Mouse (Mus musculus) kidney, postnatal 10 days (tissue): Measurements from ENCODE around the gene Agfg1.
A peak's percentile ranks its signal among the peaks of the same experiment; 100 is the strongest.

ENCODE experiments used
- DNase-seq: peaks from one replicate; pipeline ENCODE4 v3.0.0; 2021; ENCODE audit warnings: mixed read lengths

Agfg1 gene

DNA sequence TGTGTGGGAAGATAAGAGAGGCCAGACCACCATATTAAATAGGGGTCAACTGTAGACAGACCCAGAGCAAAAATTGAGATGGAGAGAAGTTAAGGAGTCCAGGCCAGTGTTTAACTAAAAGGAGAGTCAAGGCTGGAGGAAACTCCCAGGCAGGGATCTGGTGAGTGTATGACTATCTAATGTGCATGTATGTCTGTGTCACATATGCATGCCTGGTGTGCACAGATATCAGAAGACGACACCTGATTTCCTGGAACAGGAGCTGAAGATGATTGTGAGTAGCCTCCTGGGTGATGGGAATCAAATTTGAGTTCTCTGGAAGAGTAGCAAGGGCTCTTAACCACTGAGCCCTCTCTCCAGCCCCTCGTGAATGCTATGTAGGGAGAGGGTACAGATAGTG lies 14.0 kb upstream of the Agfg1 start:
- DNase-seq, result no peak

DNA sequence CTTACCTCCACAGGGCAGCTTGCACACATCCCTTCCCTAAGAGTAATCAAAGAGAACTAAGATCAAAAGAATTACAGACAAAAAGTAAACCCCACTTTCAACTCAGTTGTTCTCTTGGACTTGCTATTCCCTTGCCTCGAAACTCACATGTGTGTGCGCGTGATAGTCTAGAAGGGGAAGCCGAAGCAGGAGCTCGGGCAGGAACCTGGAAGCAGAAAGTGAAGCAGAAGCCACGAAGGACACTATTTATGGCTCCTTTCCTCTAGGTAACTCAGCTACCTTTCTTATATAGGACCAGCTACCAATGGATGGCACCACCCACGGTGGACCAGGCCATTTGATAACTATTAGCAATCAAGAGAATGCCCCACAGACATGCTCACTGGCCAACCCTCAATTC lies 13.5 kb upstream of the Agfg1 start:
- no peak for DNase-seq

DNA sequence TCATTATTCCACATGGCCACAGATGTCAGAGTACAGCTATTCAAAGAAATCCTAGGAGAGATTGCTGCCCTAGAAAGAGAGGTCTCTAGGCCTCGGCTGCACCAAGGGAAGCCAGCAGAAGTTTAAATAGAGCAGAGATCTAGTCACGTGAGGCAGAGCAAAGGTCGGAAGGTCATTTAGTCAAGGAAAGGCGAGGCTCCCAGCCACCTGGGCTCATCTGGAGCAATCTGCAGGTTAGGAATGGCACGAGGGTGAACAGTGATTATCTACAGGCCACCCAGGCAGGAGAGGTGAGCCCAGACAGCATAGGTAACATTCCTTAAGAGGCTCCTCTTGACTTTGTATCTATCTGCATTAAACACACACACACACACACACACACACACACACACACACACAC lies 12.4 kb upstream of the Agfg1 start:
- no peak for DNase-seq

GRCm38 (mm10) chr1:82830771-82831170 lies 8.5 kb upstream of the Agfg1 start:
- no peak for DNase-seq

- peak; percentile 12 for DNase-seq
Measured at GRCm38 (mm10) chr1:82831547-82832240, 7.6 kb upstream of the Agfg1 start.

GRCm38 (mm10) chr1:82832495-82833021 lies 6.7 kb upstream of the Agfg1 start:
- no peak for DNase-seq

DNA sequence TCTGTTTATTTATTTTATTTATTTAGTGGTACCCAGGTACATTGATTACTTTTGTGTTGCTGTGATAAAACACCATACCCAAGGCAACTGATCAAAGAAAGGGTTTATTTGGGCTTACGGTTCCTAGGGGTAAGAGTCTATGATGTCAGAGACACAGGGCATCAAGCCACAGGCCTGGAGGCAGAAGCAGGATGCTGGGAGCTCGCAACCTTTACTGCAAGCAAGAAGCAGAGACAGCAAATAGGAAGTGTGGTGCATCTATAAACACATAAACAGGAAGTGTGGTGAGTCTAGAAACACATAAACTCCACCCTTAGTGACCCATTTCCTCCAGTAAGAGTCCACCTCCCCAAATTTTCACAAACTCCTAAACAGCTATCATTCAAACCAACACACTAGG lies 5.8 kb upstream of the Agfg1 start:
- no peak for DNase-seq

GRCm38 (mm10) chr1:82834572-82834971 lies 4.7 kb upstream of the Agfg1 start:
- no peak for DNase-seq

- DNase-seq, result no peak
Measured at GRCm38 (mm10) chr1:82836342-82837217, 2.7 kb upstream of the Agfg1 start.

DNA sequence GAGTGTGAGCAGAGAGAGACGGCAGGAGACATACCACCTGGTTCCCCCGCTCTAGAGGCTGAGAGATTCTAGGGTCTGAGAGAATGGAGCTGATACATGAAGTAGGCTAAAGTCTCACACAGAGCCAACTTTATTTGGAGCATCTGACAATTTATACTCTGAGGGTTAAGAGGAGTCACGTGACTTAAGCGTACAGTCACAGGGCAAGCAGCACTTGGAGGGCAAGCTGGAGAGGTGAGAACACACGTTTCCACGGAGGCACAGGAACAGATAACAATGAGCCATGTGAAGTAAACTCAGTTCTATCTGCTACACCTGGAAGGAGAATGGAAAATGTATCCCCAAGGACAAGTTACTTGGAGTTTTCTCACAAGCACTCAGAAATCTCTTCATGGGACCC lies 1.7 kb upstream of the Agfg1 start:
- no peak for DNase-seq

DNA sequence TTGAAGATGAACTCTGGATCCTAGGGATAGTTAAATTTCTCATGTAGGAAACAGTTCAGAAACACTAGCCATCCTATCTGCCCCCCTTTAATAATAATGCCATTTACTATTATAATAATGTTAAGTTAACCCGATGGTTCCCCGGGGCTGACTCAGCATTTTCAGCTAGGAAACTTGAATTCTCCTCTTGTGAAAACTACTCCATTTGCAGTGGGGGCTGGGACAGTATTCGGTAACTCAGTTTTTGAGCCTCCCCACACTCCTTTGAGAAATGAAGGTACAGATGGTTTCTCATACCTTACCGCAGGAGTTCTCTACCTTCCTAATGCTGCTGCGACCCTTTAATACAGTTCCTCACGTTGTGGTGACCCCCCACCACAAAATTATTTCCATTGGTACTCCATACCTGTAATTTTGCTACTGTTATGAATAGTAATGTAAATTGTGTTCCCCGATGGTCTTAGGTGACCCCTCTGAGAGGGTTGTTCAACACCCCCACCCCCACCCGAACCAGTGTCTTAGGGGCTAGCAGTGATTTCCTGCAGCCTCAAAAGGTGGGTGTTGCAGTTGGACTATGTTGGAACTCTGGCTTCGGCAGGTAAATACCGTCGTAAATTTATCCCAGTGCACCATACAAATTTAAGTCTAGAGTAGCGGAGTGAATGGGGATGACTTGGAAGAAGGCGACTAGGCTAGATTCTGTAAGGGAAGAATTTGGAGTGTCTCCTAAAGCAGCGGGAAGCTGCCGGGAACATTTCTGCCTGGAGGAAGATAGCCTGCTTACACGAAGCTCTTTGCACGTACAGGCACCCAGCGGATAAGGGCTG lies 601 bp upstream of the Agfg1 start:
- no peak for DNase-seq

GRCm38 (mm10) chr1:82839614-82840421 lies 535 bp downstream of the Agfg1 start:
- no peak for DNase-seq

- DNase-seq, result no peak
Measured at GRCm38 (mm10) chr1:82855729-82856128, 16.4 kb downstream of the Agfg1 start.

GRCm38 (mm10) chr1:82858236-82858635 lies 19.0 kb downstream of the Agfg1 start:
- DNase-seq, result no peak

- DNase-seq, result no peak
Measured at GRCm38 (mm10) chr1:82860391-82860790, 21.1 kb downstream of the Agfg1 start.

DNA sequence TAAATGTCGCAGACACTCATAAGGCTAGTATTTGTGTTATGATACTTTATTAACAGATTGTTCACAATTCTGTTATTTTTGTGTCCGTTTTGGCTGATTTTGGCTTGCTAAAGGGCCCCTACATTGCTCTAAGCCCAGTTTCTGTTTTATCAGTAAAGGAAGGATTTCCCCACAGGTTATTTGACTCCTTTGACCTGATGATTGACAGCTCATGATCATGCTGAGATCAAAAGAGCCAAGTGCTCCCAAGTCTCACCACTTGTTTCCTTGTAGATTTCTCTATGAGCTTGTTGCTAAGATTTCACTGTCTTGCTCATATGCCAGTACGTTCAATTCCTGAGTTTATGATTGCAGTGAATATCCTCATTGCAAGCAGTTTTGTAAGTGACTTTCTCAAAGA lies 30.9 kb downstream of the Agfg1 start:
- DNase-seq, result no peak

DNA sequence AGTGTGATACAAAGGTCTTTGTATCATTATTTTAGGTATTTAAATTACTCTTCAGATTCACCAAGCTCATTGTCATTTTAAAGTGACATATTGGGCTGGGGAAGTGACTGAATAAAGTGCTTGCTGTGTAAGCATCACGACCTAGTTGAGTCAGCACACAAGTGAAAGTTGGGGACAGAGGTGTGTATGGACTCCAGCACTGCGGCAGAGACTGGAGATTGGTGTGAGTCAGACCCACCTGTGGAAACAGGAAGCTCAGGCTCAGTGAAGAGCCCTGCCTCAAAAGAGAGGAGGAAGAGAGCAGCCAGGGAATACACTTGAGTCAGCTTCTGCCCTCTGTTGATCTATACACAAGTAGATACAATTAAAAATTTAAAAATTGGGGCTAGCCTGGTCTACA lies 39.9 kb downstream of the Agfg1 start:
- no peak for DNase-seq

DNA sequence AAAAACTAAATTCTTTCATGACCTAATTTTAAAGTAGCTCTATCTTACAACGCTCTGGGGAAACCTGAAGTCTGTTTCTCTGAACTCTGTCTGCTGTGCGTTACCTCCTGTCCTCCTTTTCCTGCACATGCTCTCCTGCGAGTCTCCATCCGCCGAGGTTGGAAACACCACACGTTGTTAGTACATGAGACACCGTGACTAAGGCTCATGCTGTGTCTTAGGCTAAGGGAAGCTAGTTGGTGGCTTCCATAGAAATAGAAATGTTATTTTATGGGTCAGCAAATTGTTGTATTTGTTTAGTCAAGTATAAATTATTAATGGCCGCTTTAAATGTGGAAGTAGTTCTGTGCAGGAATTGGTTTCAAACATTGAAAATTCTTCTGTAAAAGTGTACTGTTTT lies 40.9 kb downstream of the Agfg1 start:
- no peak for DNase-seq

GRCm38 (mm10) chr1:82893269-82893668 lies 54.0 kb downstream of the Agfg1 start:
- no peak for DNase-seq

DNA sequence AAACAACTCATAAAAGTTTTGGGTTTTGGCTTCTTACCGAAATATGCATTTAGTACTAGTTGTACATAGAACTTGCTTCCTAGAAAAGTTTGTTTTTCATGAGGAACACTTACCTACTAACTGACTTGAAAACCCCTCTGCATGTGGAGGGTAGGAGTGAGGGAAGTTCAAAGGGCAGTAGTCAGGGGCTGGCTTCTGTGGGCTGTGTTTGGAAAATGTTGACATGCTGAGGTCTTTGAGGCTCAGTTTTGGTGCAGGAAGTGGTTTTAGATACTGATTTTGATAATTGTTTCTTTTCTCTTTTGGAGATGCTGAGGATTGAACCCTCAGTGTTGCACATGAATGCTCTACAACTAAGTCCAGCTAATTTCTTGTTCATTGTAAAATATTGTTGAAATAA lies 61.3 kb downstream of the Agfg1 start:
- DNase-seq, result no peak

- DNase-seq, result no peak
Measured at GRCm38 (mm10) chr1:82901201-82901600, 61.9 kb downstream of the Agfg1 start.

- DNase-seq, result no peak
Measured at GRCm38 (mm10) chr1:82905886-82906285, 66.6 kb downstream of the Agfg1 start.
